Mouse (Mus musculus) testis, adult 2 months (tissue): ENCODE results near the gene Aldh3b2. TPM values are rescaled to one million over a fixed set of nuclear protein-coding genes. Genes with fewer than 3 reads are reported as not detected.

Source experiments
- H3K27ac ChIP-seq: fragments of 200-500 bp; 2 replicates; pipeline ENCODE4 v1.5.1; 2012; ENCODE audit warnings: low read depth, low read length; ENCODE audit not compliant: control insufficient read depth, insufficient read depth
- H3K27me3 ChIP-seq: fragments of 200-500 bp; 2 replicates; pipeline ENCODE4 v1.6.1; 2012; ENCODE audit warnings: mild to moderate bottlenecking, low read length, moderate library complexity; ENCODE audit not compliant: control insufficient read depth, insufficient read depth
- H3K36me3 ChIP-seq: fragments of 200-500 bp; 2 replicates; pipeline ENCODE4 v1.6.1; 2012; ENCODE audit warnings: mild to moderate bottlenecking, low read length; ENCODE audit not compliant: control insufficient read depth, insufficient read depth
- H3K4me1 ChIP-seq: fragments of 200-500 bp; 2 replicates; pipeline ENCODE4 v1.6.1; 2012; ENCODE audit warnings: low read length; ENCODE audit not compliant: control insufficient read depth, insufficient read depth
- H3K4me3 ChIP-seq: fragments of 200-500 bp; 2 replicates; pipeline ENCODE4 v1.5.1; 2012; ENCODE audit warnings: low read depth, mild to moderate bottlenecking, low read length, moderate library complexity, mixed read lengths; ENCODE audit not compliant: control insufficient read depth
- CTCF ChIP-seq: fragments of 200-500 bp; IDR thresholded peaks from 2 replicates; pipeline ENCODE4 v1.5.1; 2012; ENCODE audit warnings: low read depth, mild to moderate bottlenecking, inconsistent platforms, low read length, moderate library complexity; ENCODE audit not compliant: control insufficient read depth, insufficient read depth, insufficient replicate concordance
- POLR2A ChIP-seq: fragments of 200-500 bp; IDR thresholded peaks from 2 replicates; pipeline ENCODE4 v1.6.1; 2012; ENCODE audit warnings: low read depth, mild to moderate bottlenecking, inconsistent platforms, low read length, moderate library complexity; ENCODE audit not compliant: control insufficient read depth
- polyA plus RNA-seq: library from polyadenylated mRNA; depleted of rRNA; stranded (reverse); fragments of >200 nt; gene quantifications from 2 replicates; pipeline ENCODE4 v1.2.3, GENCODE M21; 2012

Aldh3b2 gene
- polyA plus RNA-seq, 1 experiment: 48.6 TPM

DNA sequence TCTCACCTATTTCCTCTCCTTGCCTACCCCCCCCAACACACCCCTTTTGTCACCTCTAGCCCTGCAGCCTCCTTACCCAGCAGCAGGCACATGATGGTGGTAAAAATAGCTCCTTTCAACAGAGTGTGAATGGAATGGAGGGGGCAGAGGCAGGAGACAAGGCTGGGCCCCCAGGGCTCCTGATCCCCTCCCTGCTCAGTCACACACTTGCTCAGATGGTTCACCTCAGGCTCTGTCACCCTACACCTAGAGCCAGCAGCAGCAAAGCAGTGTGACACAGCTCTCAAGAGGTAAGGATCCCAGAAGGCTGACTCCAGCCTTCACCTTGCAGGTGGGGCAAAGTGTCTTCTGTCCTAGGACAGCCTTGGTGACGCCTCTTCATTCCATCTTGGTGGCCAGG, 31.0 kb downstream of the Aldh3b2 start, which contains the start of gene Doc2g:
Gene Doc2g, plus strand, starts transcription at position 202 of the 400 bp plus-strand sequence.
- peaks cover 19% of the 10 kb centered on the region for H3K4me1 ChIP-seq
- H3K27ac ChIP-seq: no peak within 1 kb of the TSS
- TF ChIP-seq POLR2A (no peak), CTCF (no peak)
- no peaks in the 10 kb centered on the region for H3K27me3 ChIP-seq
- no peaks in the 10 kb centered on the region; the same call in 1 of the 2 replicates for H3K36me3 ChIP-seq
- no peak within 1 kb of the TSS for H3K4me3 ChIP-seq

DNA sequence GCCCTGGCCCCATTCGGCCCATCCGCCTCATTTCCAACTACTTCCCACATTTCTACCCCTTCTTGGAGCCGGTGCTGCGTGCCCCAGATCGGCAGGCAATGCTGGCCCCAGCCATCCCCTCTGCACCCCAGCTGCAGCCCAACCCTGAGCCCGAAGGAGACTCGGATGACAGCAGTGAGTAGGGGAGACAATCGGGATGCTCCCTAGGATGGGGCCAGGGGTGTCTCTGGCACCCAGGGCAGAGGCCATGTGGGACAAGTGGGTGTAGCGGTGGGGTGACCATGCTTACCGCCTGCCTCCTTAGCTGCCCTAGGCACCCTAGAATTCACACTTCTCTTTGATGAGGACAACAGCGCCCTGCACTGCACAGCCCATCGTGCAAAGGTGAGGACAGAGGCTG, 31.5 kb downstream of the Aldh3b2 start:
- Histone ChIP-seq H3K27ac (no peak overlapping the region), H3K4me3 (no peak overlapping the region), H3K4me1 (peaks cover 19% of the 10 kb centered on the region), H3K36me3 (no peaks in the 10 kb centered on the region; the same call in none of the 2 replicates), H3K27me3 (no peaks in the 10 kb centered on the region)
- TF ChIP-seq POLR2A (no peak), CTCF (no peak)

DNA sequence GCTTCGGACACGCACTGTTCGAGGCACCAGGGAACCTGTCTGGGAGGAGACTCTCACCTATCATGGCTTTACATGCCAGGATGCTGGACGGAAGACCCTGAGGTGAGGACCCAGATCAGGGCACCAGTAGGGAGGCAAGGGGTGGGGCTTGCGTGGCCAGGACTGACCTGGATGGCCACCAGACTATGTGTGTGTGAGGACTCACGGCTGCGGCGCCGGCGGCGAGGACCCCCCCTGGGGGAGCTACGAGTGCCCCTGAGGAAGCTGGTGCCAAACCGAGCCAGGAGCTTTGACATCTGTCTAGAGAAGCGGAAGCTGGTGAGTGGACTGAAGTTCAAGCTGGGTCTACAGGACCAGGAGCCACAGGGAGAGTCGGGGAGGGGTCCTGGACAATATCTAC, 32.2 kb downstream of the Aldh3b2 start:
- TF ChIP-seq POLR2A (no peak), CTCF (no peak)
- no peak overlapping the region for H3K4me3 ChIP-seq
- no peak overlapping the region for H3K27ac ChIP-seq
- peaks cover 15% of the 10 kb centered on the region for H3K4me1 ChIP-seq
- H3K36me3 ChIP-seq: no peaks in the 10 kb centered on the region; the same call in none of the 2 replicates
- H3K27me3 ChIP-seq: no peaks in the 10 kb centered on the region

DNA sequence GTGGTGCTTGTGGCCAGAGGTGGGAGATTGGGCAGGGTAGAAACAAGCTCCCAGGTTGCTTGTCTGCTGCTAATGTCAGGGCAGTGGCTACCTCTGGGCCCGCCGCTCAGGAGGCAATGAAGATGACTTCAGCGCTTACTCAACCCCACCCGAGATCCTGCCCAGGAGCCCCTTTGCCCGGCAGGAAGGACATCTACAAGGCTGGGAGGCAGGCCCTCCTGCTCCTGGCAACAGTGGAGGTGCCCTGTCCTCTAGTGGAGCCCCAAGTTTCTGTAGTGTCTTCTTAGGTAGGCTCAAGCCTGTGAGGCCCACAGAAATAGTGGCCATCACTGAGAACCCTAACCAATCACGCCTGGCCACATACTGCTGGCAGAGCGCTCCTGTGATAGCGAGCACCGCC, 33.0 kb downstream of the Aldh3b2 start:
- no peaks in the 10 kb centered on the region; the same call in none of the 2 replicates for H3K36me3 ChIP-seq
- no peaks in the 10 kb centered on the region for H3K27me3 ChIP-seq
- no peak overlapping the region for H3K27ac ChIP-seq
- no peak overlapping the region for H3K4me3 ChIP-seq
- peaks cover 8% of the 10 kb centered on the region for H3K4me1 ChIP-seq
- TF ChIP-seq POLR2A (no peak), CTCF (no peak)

DNA sequence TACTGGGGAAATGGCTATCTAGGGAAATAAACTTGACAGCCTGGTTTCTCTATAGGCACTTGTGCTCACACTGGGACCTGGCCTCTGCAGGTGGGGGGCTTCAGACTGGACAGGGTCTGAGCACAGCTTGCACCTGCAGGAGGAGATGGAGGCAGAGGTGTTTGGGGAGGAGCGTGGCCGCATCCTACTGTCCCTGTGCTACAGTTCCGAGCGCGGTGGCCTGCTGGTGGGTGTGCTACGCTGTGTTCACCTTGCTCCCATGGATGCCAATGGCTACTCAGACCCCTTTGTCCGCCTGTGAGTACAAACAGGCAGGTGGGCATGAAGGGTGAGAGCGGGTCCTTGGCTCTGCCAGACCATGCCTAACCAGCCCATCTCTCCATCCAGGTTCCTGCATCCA, 33.8 kb downstream of the Aldh3b2 start:
- TF ChIP-seq POLR2A (no peak), CTCF (no peak)
- no peak overlapping the region for H3K27ac ChIP-seq
- no peaks in the 10 kb centered on the region; the same call in none of the 2 replicates for H3K36me3 ChIP-seq
- H3K4me3 ChIP-seq: no peak overlapping the region
- no peaks in the 10 kb centered on the region for H3K27me3 ChIP-seq
- peaks cover 3% of the 10 kb centered on the region for H3K4me1 ChIP-seq

DNA sequence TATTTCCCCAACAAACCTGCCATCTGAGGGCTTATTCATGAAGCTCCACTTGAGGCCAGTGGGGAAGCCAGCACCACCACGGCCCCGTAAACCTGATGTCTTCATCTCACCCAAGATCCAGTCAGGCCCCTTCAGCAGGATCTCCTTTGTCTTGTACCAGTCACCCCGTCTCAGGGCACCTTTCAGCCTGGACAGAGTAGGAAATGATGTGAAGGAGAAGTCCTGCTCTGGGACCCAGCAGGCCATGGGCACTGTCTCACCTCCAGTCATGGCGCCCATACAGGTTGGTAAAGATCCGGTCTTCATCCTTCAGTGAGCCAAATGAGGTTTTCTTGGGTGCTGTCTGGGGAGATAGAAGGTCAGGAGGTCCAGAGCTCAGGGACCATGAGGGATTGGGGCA, 39.0 kb downstream of the Aldh3b2 start:
- TF ChIP-seq CTCF: no peak
- TF ChIP-seq POLR2A: no peak
- no peaks in the 10 kb centered on the region; the same call in none of the 2 replicates for H3K36me3 ChIP-seq
- no peak overlapping the region for H3K4me3 ChIP-seq
- H3K4me1 ChIP-seq: peaks cover 7% of the 10 kb centered on the region
- no peaks in the 10 kb centered on the region for H3K27me3 ChIP-seq
- no peak overlapping the region for H3K27ac ChIP-seq

DNA sequence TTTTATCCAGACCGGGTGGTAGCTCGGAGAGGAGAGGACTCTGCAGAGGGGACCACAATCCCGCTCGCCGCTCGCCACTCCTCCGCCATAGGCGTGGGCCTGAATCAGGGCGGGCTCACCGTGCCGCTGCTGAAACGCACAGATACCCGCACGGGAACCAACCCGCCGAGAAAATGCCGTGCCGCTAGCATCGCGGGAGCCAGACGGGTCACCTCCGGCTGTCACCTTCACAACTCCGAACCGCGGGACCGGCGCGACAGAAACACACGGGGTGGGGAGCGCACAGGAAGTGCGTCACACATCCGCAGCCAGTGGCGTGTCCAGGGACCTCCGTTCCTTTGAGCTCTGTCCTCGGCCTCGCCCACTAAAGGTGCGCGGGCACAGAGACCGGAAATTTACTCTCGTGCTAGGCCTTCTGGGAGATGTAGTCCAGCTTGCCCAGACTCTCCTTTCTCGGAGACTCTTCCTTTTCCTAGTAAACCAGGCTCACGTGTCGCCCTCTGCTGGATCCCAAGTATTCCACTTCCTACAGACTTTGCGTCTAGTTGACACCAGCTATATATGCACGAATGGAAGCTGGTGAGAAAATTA, 40.4 kb downstream of the Aldh3b2 start, which contains the start of gene Ndufv1:
Gene Ndufv1, minus strand, starts transcription at position 375 of the 591 bp plus-strand sequence.
- TF ChIP-seq POLR2A (peak; percentile 77), CTCF (peak; percentile 28; the same call in 1 of the 2 replicates)
- Histone ChIP-seq H3K4me3 (peak within 1 kb of the TSS; percentile 89), H3K36me3 (no peaks in the 10 kb centered on the region; the same call in 1 of the 2 replicates), H3K4me1 (peaks cover 7% of the 10 kb centered on the region), H3K27ac (peak within 1 kb of the TSS; percentile 25; the same call in 1 of the 2 replicates), H3K27me3 (no peaks in the 10 kb centered on the region)

DNA sequence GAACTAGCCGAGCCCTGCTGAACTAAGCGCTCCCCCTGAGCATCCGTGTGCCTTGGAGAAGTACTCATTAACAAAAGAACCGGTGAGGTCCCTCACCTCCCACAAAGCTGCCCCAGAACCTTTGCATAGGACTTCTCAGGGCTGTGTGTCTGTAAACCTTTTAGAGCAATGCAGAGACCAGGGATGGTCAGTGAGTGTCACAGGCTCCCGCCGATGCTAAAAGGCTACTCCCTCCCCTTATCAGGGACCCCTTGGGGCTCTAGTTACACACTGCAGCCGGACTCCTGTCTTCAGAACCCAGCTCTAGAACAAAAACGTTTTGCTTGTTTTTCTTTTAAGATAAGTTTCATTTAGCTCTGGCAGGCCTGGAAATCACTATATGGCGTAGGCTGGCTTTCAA, 40.9 kb downstream of the Aldh3b2 start:
- Histone ChIP-seq H3K4me3 (peak overlapping the region; percentile 89), H3K36me3 (no peaks in the 10 kb centered on the region; the same call in 1 of the 2 replicates), H3K27me3 (no peaks in the 10 kb centered on the region), H3K4me1 (peaks cover 7% of the 10 kb centered on the region), H3K27ac (no peak overlapping the region)
- TF ChIP-seq CTCF (no peak), POLR2A (no peak)
